Mouse (Mus musculus) testis, postnatal 10 days (tissue): Measurements from ENCODE around the gene Olfr552.
"Not testable (repeated sequence)": the region's sequence is repeated elsewhere in the genome, so short reads cannot be mapped to it uniquely, and the experiment has no call there.

ENCODE experiments used
- DNase-seq: peaks from one replicate; pipeline ENCODE4 v3.0.0; 2021; ENCODE audit warnings: low spot score

Olfr552 gene

GRCm38 (mm10) chr7:102597378-102598031 lies at the start of gene Olfr552:
Olfr552 (plus strand) TSS chr7:102597770.
- DNase-seq = no peak

- no peak for DNase-seq
These were observed 48.0 kb upstream of the Olfr552 start, which contains the start of gene Olfr549 for GRCm38 (mm10) chr7:102549570-102549969. Olfr549 (plus strand) TSS chr7:102549870.

GRCm38 (mm10) chr7:102553279-102553678 lies 44.3 kb upstream of the Olfr552 start:
- DNase-seq = no peak

- peak; percentile 84 for DNase-seq
These were observed 32.3 kb upstream of the Olfr552 start, which contains the start of gene Trim21 for GRCm38 (mm10) chr7:102564999-102565997. Trim21 (minus strand) TSS chr7:102565486.

GRCm38 (mm10) chr7:102566219-102566618 lies 31.4 kb upstream of the Olfr552 start:
- no peak for DNase-seq

GRCm38 (mm10) chr7:102571142-102571541 lies 26.4 kb upstream of the Olfr552 start, which contains the start of gene Olfr550:
Olfr550 (plus strand) TSS chr7:102571442.
- no peak for DNase-seq

- no peak for DNase-seq
These were observed 24.3 kb upstream of the Olfr552 start for GRCm38 (mm10) chr7:102573174-102573830.

GRCm38 (mm10) chr7:102575998-102576397 lies 21.6 kb upstream of the Olfr552 start:
- DNase-seq = no peak

- DNase-seq = no peak
These were observed 5.8 kb upstream of the Olfr552 start, which contains the start of gene Olfr551 for GRCm38 (mm10) chr7:102591786-102592185. Olfr551 (minus strand) TSS chr7:102591886.

- no peak for DNase-seq
These were observed 20.5 kb downstream of the Olfr552 start, which contains the start of gene Olfr553 for GRCm38 (mm10) chr7:102618118-102618517. Olfr553 (minus strand) TSS chr7:102618218.

- no peak for DNase-seq
These were observed 22.0 kb downstream of the Olfr552 start for GRCm38 (mm10) chr7:102619608-102620007.

GRCm38 (mm10) chr7:102620368-102620767 lies 22.8 kb downstream of the Olfr552 start:
- not testable (repeated sequence) for DNase-seq

GRCm38 (mm10) chr7:102636665-102637064 lies 39.1 kb downstream of the Olfr552 start:
- peak; percentile 49 for DNase-seq

GRCm38 (mm10) chr7:102638132-102638531 lies 40.6 kb downstream of the Olfr552 start, which contains the start of gene Olfr554:
Olfr554 (plus strand) TSS chr7:102638432.
- DNase-seq = no peak

- not testable (repeated sequence) for DNase-seq
These were observed 47.4 kb downstream of the Olfr552 start for GRCm38 (mm10) chr7:102644945-102645344.
